8 mouse cellular contexts compared by ENCODE assay signal in genomic region chr3:122246986-122247767, GRCm38 (mm10). TPM values are rescaled to one million over a fixed set of nuclear protein-coding genes. Genes with fewer than 3 reads are reported as not detected.
DNase-seq lines count a peak whose midpoint lies in the region; ATAC-seq and TF ChIP-seq lines count a peak whose summit lies in the region.

No protein-coding gene starts in this region.

- no peak for TF ChIP-seq CTCF in thymus, adult 2 months (IDR thresholded peaks at IDR 0.05; ENCODE audit: borderline replicate concordance, control insufficient read depth, extremely low read depth, insufficient read depth, low read length, poor library complexity)

- DNase-seq in heart, adult 18-20 months = no peak
- peak; percentile 17 to 51 for DNase-seq in cerebellum, postnatal 14 days
- DNase-seq in intestine, embryonic 14.5 days (ENCODE audit: low spot score) = no peak
- DNase-seq in thymus, postnatal 14 days = no peak
- no peak for DNase-seq in left cerebral cortex, adult 9 months (ENCODE audit: low spot score in 2 of 2)
- DNase-seq in thymus, adult 2 months = no peak

- peak overlapping the region; percentile 96 for H3K4me3 ChIP-seq in heart, embryonic 15.5 days
- peak overlapping the region; percentile 88; the same call in 1 of the 2 replicates for H3K4me3 ChIP-seq in intestine, embryonic 14.5 days (ENCODE audit: low read depth, low read length)
- peak overlapping the region; percentile 43; the same call in 1 of the 2 replicates for H3K4me3 ChIP-seq in macrophage (ENCODE audit: inconsistent target)
- no peak overlapping the region for H3K4me3 ChIP-seq in thymus, adult 2 months (ENCODE audit: control insufficient read depth, insufficient read depth, low read length)

- ATAC-seq in heart, embryonic 15.5 days (replicated peaks; ENCODE audit: insufficient number of reproducible peaks, insufficient read depth, low FRiP score, low read depth) = no peak
- no peak for ATAC-seq in intestine, embryonic 14.5 days (replicated peaks; ENCODE audit: low FRiP score, low TSS enrichment, low read depth)

- 42% methylated on average over 12 of the region's 12 CpGs for WGBS in heart, embryonic 15.5 days
- 56% methylated on average over 12 of the region's 12 CpGs for WGBS in intestine, embryonic 14.5 days
- WGBS in macrophage (ENCODE audit: missing documents) = 35% methylated on average over 12 of the region's 12 CpGs
- 88% methylated on average over 12 of the region's 12 CpGs for WGBS in thymus, adult 2 months

- H3K27ac ChIP-seq in heart, embryonic 15.5 days = no peak overlapping the region
- H3K27ac ChIP-seq in intestine, embryonic 14.5 days (ENCODE audit: low read depth) = no peak overlapping the region
- no peak overlapping the region for H3K27ac ChIP-seq in macrophage
- H3K27ac ChIP-seq in thymus, adult 2 months (ENCODE audit: control insufficient read depth, insufficient read depth, low read length) = no peak overlapping the region

- 0 out of 2 replicates have a peak overlapping the region, but pooled peaks have one; percentile 89 for H3K9ac ChIP-seq in heart, embryonic 15.5 days
- H3K9ac ChIP-seq in intestine, embryonic 14.5 days (ENCODE audit: low read length) = no peak overlapping the region

- H3K4me1 ChIP-seq in heart, embryonic 15.5 days (replicated peaks) = peaks cover 30% of the 10 kb centered on the region
- peaks cover 7% of the 10 kb centered on the region for H3K4me1 ChIP-seq in intestine, embryonic 14.5 days (replicated peaks; ENCODE audit: control insufficient read depth, insufficient read depth, low read length)
- H3K4me1 ChIP-seq in thymus, adult 2 months (replicated peaks; ENCODE audit: control insufficient read depth, insufficient read depth, low read length) = peaks cover 7% of the 10 kb centered on the region; the same call in 1 of the 2 replicates

- no peak for TF ChIP-seq POLR2A in thymus, adult 2 months (IDR thresholded peaks at IDR 0.05; ENCODE audit: control insufficient read depth, extremely low read depth, insufficient read depth, low read length, poor library complexity)

- H3K36me3 ChIP-seq in heart, embryonic 15.5 days = no peaks in the 10 kb centered on the region
- H3K36me3 ChIP-seq in intestine, embryonic 14.5 days (ENCODE audit: control insufficient read depth, insufficient read depth, low read length) = no peaks in the 10 kb centered on the region
- no peaks in the 10 kb centered on the region for H3K36me3 ChIP-seq in macrophage (ENCODE audit: inconsistent target)
- no peaks in the 10 kb centered on the region for H3K36me3 ChIP-seq in thymus, adult 2 months (ENCODE audit: control insufficient read depth, insufficient read depth, low read length)

- peaks cover 60% of the 10 kb centered on the region for H3K79me2 ChIP-seq in macrophage (ENCODE audit: inconsistent target)

- peak overlapping the region; percentile 76 for H3K4me2 ChIP-seq in heart, embryonic 15.5 days
- H3K4me2 ChIP-seq in intestine, embryonic 14.5 days (ENCODE audit: low read length) = peak overlapping the region; percentile 84

- H3K27me3 ChIP-seq in heart, embryonic 15.5 days = no peaks in the 10 kb centered on the region
- H3K27me3 ChIP-seq in intestine, embryonic 14.5 days (replicated peaks; ENCODE audit: control insufficient read depth, insufficient read depth, low read length) = no peaks in the 10 kb centered on the region
- H3K27me3 ChIP-seq in thymus, adult 2 months (ENCODE audit: control insufficient read depth, insufficient read depth, low read length) = no peaks in the 10 kb centered on the region

- no peaks in the 10 kb centered on the region for H3K9me3 ChIP-seq in heart, embryonic 15.5 days (replicated peaks)
- no peaks in the 10 kb centered on the region for H3K9me3 ChIP-seq in intestine, embryonic 14.5 days (ENCODE audit: control insufficient read depth, low read length)

RNA-seq across cellular contexts. Expression of gene Gclm, which starts 1.8 kb away (rescaled TPM):
- polyA plus RNA-seq in heart, embryonic 15.5 days (2015; fragmentation: Nextera tagmentation; extraction: Ambion mirVana) = 65.6 and 71.9 TPM in 2 replicates
- 10 to 100 TPM; 42.4 to 72.6 TPM for total RNA-seq in heart, adult 18-20 months (2021)
- 43.7 and 61.5 TPM in 2 replicates for polyA plus RNA-seq in intestine, embryonic 14.5 days (2014; fragmentation: Nextera tagmentation; extraction: Ambion mirVana)
- 10 to 100 TPM in 16 of 26 experiments, 1 to 10 TPM in 10; 2.8 to 24.8 (median 12.1) TPM for total RNA-seq in macrophage (2018; cell fraction: chromatin; rRNA removed)
- total RNA-seq in macrophage (2018; cell fraction: cytosol; rRNA removed) = 10 to 100 TPM; 24.6 to 64.3 (median 39.6) TPM
- total RNA-seq in macrophage (2018; cell fraction: nucleus; rRNA removed) = 10 to 100 TPM in 18 of 26 experiments, 1 to 10 TPM in 8; 6.8 to 34.7 (median 13.1) TPM
- 50.5 to 96.3 TPM (median 94.0 TPM) in 3 replicates for polyA plus RNA-seq in macrophage (2018)
- polyA plus RNA-seq in thymus, adult 2 months (2012; rRNA removed) = 32.5 and 53.3 TPM in 2 replicates

RNA-seq across cellular contexts. Expression of gene Dnttip2, which starts 27.0 kb away (rescaled TPM):
- polyA plus RNA-seq in heart, embryonic 15.5 days (2015; fragmentation: Nextera tagmentation; extraction: Ambion mirVana) = 37.7 and 38.4 TPM in 2 replicates
- 10 to 100 TPM; 25.3 to 30.1 TPM for total RNA-seq in heart, adult 18-20 months (2021)
- 78.5 and 83.0 TPM in 2 replicates for polyA plus RNA-seq in intestine, embryonic 14.5 days (2014; fragmentation: Nextera tagmentation; extraction: Ambion mirVana)
- total RNA-seq in macrophage (2018; cell fraction: chromatin; rRNA removed) = 10 to 100 TPM; 16.9 to 53.6 (median 37.1) TPM
- 10 to 100 TPM; 36.9 to 55.2 (median 45.4) TPM for total RNA-seq in macrophage (2018; cell fraction: cytosol; rRNA removed)
- total RNA-seq in macrophage (2018; cell fraction: nucleus; rRNA removed) = 10 to 100 TPM; 17.4 to 56.9 (median 32.3) TPM
- 38.3 to 104 TPM (median 55.9 TPM) in 3 replicates for polyA plus RNA-seq in macrophage (2018)
- polyA plus RNA-seq in thymus, adult 2 months (2012; rRNA removed) = 11.1 and 11.6 TPM in 2 replicates

RNA-seq across cellular contexts. Expression of gene Bcar3, which starts 46.8 kb away (rescaled TPM):
- polyA plus RNA-seq in heart, embryonic 15.5 days (2015; fragmentation: Nextera tagmentation; extraction: Ambion mirVana) = 3.9 and 5.7 TPM in 2 replicates
- 1 to 10 TPM; 7.0 to 9.5 TPM for total RNA-seq in heart, adult 18-20 months (2021)
- 23.0 and 24.0 TPM in 2 replicates for polyA plus RNA-seq in intestine, embryonic 14.5 days (2014; fragmentation: Nextera tagmentation; extraction: Ambion mirVana)
- total RNA-seq in macrophage (2018; cell fraction: chromatin; rRNA removed) = 100 to 1,000 TPM in 2 of 26 experiments, 10 to 100 TPM in 21, 1 to 10 TPM in 3; 4.7 to 142 (median 36.0) TPM
- 10 to 100 TPM in 13 of 26 experiments, 1 to 10 TPM in 13; 3.0 to 22.1 (median 10.7) TPM for total RNA-seq in macrophage (2018; cell fraction: cytosol; rRNA removed)
- 10 to 100 TPM in 21 of 26 experiments, 1 to 10 TPM in 5; 3.0 to 91.9 (median 22.5) TPM for total RNA-seq in macrophage (2018; cell fraction: nucleus; rRNA removed)
- 10.7 to 31.8 TPM (median 14.2 TPM) in 3 replicates for polyA plus RNA-seq in macrophage (2018)
- polyA plus RNA-seq in thymus, adult 2 months (2012; rRNA removed) = 8.2 and 9.9 TPM in 2 replicates

Comparison
In these comparisons a context has a peak if more than half of its experiments do, and no peak if none do; other contexts are left out.
1. DNase-seq: peak in cerebellum, postnatal 14 days (2 of 2); none in heart, adult 18-20 months (0 of 2), intestine, embryonic 14.5 days (single experiment), thymus, postnatal 14 days (single experiment), left cerebral cortex, adult 9 months (0 of 2) and thymus, adult 2 months (single experiment).